Mouse (Mus musculus) CD4-positive, CD25-positive, alpha-beta regulatory T cell, adult 4 months (primary cell): Measurements from ENCODE around the gene Shh. TPM values are rescaled to one million over a fixed set of nuclear protein-coding genes. Genes with fewer than 3 reads are reported as not detected.

ENCODE experiments used
- ATAC-seq: one replicate; pipeline ENCODE4 v1.8.0; 2017
- polyA plus RNA-seq, 2 experiments: library from polyadenylated mRNA; unstranded; fragments of 100-300 nt; shearing (Covaris generic); gene quantifications; one replicate each; pipeline ENCODE4 v1.2.1; 2017

The Shh gene
- polyA plus RNA-seq, 2 experiments from 2014 or later: not detected

GRCm38 (mm10) chr5:28458821-28459240, 8.2 kb downstream of the Shh start:
- no peak for ATAC-seq

GRCm38 (mm10) chr5:28457921-28458641, 9.0 kb downstream of the Shh start:
- ATAC-seq: no peak

DNA sequence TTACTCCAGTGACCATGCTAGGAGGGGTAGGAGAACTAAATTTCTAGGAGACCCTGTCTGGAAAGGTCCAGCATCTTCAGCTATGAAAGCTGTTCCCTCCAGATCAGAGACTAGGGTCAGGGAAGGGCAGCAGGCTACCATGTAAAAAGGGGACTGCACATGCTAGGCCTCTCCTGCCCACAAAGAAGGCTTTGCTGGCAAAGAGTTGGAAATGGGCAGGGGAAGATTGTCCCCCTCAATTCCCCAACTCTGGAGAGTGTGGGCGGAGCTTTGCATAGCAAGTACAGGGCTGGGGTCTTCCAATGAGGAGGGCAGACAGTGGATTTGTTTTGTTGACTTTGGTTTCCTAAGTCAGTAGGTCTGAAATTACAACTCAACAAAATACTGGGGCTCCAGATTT, 10.7 kb downstream of the Shh start:
- no peak for ATAC-seq

- ATAC-seq: no peak
Measured at GRCm38 (mm10) chr5:28455721-28456120, 11.3 kb downstream of the Shh start.

DNA sequence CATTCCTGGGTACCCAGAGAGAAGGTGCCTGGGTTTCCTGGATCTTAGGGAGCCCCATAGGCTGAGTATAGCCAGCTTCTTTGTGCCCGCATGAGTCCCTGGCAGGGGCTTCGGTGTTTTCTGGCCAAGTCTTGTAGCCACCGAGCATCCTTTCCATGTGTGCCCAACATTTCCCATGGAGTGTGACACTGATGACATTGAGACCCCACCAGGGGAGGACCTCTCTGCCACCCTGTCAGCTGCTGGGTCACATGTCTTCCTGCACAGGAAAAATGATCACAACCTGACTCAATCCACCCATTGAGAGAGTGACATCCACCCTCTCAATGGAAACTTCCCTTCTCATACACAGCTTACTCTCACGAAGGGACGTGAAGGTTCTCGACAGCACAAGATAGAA, 12.5 kb downstream of the Shh start:
- no peak for ATAC-seq

GRCm38 (mm10) chr5:28453523-28453922, 13.5 kb downstream of the Shh start:
- ATAC-seq: no peak

DNA sequence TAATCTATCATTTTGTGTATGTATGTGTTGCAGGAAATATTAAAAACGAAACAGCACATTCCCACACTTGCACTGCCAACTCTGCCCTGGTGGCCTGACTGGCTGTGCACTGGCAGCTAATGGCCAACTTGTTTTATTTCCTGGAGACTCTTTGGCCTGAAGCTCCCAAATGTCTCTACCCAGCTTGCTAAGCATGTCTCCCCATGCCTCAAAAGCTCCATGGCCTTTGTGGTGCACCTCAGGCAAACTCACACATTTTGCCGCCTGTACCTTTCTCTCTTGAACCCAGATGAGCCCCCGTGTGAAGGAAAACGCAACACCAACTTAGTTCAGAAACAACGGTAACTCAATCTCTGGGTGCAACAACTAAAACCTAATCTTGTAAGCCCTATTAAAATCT, 14.0 kb downstream of the Shh start:
- no peak for ATAC-seq

DNA sequence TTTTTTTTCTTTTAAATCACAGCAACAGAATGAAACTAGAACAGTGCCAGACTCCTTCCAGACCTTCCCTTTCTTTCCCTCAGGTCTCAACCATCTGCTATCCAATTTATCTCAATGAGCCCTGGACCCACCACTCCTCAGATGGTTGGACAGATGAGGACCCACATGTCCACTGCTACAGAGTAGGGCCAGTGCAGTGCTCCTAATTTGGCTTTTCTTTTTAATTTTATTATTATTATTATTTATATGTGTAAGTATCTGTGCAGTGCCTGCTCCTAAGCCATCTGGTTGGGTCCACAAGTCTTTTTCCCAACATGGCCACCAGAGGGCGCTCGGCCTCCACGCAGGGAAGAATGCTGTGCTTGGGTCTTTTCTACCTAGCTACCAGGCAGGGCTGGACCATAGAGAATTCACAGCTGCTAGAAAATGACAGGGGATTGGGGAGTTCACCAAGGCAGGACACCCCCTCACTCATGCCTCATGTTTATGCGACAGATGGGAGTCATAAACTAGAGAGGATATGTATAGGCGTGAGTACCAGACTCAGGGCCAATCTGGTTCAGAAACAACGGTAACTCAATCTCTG, 15.9 kb downstream of the Shh start:
- no peak for ATAC-seq

DNA sequence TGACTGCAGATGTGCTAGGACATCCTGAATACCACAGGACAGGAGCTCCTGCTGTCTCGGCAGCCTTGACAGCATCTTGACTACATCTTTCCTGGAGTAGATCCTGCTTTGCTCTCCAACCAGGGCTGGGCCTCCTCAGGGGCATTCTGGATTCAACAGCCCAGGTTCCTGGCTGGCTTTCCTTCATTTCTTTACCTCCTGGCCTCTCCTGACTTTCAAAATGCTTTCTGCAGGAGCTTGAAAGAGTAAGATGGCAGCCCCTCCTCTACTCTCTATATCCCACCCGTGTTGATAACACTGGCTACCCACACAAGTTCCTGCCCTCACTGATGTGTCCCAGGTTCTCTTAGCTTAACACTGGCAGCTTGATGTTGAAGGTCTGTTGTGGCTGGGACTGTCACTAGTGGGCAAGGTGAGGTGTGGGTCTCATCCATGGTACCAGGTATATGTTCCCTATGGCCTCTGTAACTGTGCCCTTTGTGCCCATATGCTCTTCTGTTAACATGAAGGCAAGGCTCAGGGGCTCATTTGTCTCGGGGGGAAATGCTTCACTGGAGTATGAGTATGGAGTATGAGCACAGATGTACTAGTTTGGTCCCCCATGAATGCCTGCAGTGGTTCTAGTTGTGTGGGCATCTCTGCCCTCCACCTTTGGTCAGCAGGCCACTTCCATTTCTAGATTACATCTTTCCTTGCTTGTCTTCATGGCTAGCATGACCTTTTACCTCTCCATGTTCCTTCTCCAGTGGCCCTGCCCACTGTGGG, 16.7 kb downstream of the Shh start:
- no peak for ATAC-seq

DNA sequence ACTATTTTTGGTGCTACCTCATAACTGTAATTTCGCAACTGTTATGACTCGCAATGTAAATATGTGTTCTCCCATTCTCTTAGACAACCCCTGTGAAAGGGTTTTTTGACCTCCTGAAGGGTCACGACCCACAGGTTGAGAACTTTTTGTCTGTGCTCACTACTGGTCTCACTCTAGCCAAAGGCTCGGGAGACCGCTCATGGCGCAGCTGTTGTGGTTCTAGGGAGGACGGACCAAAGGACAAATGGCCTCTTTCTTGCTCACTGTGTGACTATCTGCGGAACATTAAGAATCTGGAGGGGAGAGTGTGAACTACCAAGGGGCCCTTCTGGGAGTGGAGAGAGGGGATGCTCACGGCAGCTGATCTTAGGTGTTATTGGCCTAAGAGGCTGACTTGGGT, 41.1 kb downstream of the Shh start:
- ATAC-seq: no peak

- no peak for ATAC-seq
Measured at GRCm38 (mm10) chr5:28423781-28424180, 43.3 kb downstream of the Shh start.

DNA sequence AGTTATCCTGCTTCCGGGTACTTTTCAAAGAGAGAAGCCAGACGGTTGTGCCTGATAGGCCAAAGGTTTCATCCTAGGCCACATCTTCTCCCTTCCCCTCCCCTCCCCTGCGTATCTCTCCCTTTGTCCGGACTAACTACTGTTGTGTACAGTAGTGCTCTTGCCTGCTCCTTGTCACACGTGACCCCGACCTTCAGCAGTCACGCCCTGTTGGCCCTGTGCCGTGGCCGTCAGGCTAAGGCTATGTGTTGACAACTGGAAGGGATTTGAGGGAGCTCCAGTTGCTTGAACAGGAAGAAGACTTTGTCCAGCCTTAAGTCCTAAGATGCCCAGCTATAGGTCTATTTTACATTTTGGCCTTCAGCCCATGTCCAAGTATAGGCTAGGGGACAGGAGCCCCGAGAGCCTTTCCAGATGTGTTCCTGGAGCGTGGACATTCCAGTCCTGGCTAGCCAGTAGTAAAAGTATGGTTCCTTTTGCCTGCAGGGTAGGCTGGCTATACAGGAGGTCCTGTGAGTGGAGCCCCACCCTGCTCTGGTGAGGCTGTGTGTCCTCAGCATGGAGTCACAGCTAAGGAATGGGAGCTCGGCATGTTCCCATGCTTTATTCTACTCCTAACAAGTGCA, 47.3 kb downstream of the Shh start:
- ATAC-seq: no peak

GRCm38 (mm10) chr5:28418734-28419133, 48.3 kb downstream of the Shh start:
- no peak for ATAC-seq

DNA sequence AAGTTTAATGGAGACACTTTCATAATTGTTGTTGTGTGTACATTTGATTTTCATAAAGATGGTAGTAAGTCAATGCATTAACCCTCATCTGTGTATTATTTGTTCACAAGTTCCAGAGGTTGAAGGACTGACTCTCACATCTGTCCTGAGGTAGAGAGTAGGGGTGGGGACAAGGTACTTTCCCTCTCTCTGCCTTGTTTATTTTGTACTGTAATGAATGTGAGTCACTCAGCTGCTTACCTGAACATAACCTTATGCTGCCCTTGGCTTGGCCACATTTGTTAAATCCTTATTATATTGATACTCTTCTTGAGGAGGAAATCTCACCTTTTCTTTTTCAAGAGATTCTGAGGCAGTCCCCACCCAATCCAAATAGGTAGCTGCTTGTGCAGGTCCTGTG, 51.0 kb downstream of the Shh start:
- ATAC-seq: no peak

DNA sequence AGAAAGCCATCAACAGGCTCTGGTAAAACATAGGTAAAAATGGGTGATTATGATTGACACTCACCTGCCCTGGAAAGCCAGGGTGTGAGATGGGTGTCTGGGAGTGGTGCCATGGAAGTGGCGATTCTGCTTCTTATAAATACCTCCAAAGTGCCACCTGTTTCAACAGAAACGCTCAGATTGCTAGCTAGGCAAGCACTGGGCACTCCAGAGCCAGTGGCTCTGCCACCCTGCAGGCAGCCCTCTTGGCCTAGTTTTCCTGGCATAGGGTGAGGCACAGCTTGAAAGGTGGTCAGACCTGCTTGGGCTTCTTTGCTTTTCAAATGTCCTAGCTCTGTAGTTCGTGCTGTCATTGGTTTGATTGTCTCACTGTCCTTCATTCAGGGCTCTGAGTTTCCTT, 53.0 kb downstream of the Shh start:
- ATAC-seq: no peak

GRCm38 (mm10) chr5:28413533-28413932, 53.5 kb downstream of the Shh start:
- no peak for ATAC-seq

DNA sequence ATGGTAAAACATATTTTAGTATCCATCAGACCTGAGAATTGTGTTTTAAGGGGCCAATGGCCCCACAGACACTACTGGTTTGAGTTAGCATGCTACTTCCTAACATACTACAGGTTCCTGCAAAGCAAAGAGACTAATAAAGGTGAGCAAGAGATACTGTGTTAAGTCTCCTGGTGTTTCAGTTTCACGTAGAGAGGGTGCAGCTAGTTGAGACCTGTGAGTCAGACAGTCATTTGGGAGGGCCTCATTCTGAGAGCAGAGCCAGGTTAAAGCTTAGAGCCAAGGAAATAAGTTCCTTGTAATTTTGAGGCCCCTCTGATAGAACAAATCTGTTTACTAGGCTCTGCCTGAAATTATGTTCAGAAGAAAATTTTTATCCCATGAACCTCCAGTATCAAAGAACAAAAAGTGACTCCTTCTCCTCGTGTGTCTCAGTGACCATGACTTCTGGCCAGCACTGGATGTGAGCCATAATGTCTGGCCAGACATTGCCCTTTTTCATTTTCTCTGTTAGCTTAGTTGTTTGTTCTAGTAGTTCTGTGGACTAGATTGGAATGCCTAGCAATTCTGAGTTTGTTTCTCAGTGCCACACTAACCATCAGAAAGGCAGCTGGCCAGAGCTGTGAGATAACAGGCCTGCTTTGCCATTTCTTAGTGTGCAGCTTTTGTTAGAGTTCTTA, 54.9 kb downstream of the Shh start:
- no peak for ATAC-seq

Other genes starting within 250 kb of the Shh start
- not detected for gene Cnpy1, start 221.4 kb downstream of the Shh start, polyA plus RNA-seq
- gene Rbm33, start 150.1 kb downstream of the Shh start, polyA plus RNA-seq: 10 to 100 TPM; 13.2 to 13.5 TPM